Mouse (Mus musculus) liver, embryonic 18 days (tissue): Measurements from ENCODE around the gene Olfr965. TPM values are rescaled to one million over a fixed set of nuclear protein-coding genes. Genes with fewer than 3 reads are reported as not detected.

Source experiments
- polyA plus RNA-seq: library from polyadenylated mRNA; depleted of rRNA; stranded (reverse); fragments of >200 nt; gene quantifications from 2 replicates; pipeline ENCODE4 v1.2.3, GENCODE M21; 2012; rRNA removed

The Olfr965 gene
- not detected in 2 replicates for polyA plus RNA-seq

GRCm38 (mm10) chr9:39711053-39711452, at the start of gene Olfr965:
Olfr965 (plus strand) TSS chr9:39711353.

GRCm38 (mm10) chr9:39666905-39667304, 44.2 kb upstream of the Olfr965 start, which contains the start of gene Olfr963:
Olfr963 (plus strand) TSS chr9:39667205.

GRCm38 (mm10) chr9:39707017-39707416, 4.1 kb upstream of the Olfr965 start, which contains the start of gene Olfr149:
Olfr149 (minus strand) TSS chr9:39707117.

GRCm38 (mm10) chr9:39730678-39731077, 19.5 kb downstream of the Olfr965 start, which contains the start of gene Olfr150:
Olfr150 (plus strand) TSS chr9:39730978.

GRCm38 (mm10) chr9:39745949-39746348, 34.8 kb downstream of the Olfr965 start, which contains the start of gene Olfr967:
Olfr967 (plus strand) TSS chr9:39746249.

Other genes with a start within 250 kb of the Olfr965 start
- gene Olfr955, start 239.4 kb upstream of the Olfr965 start, polyA plus RNA-seq = not detected in 2 replicates
- gene Olfr44, start 217.4 kb upstream of the Olfr965 start, polyA plus RNA-seq = not detected in 2 replicates
- gene Olfr957, start 195.5 kb upstream of the Olfr965 start, polyA plus RNA-seq = not detected in 2 replicates
- not detected in 2 replicates for gene Olfr958, start 157.3 kb upstream of the Olfr965 start, polyA plus RNA-seq
- not detected in 2 replicates for gene Olfr959, start 135.8 kb upstream of the Olfr965 start, polyA plus RNA-seq
- gene AW551984, start 107.0 kb upstream of the Olfr965 start, polyA plus RNA-seq = 0.91 and 1.0 TPM in 2 replicates
- not detected in 2 replicates for gene Olfr148, start 100.7 kb upstream of the Olfr965 start, polyA plus RNA-seq
- not detected in 2 replicates for gene Olfr960, start 90.0 kb upstream of the Olfr965 start, polyA plus RNA-seq
- not detected in 2 replicates for gene Olfr961, start 66.3 kb upstream of the Olfr965 start, polyA plus RNA-seq
- not detected in 2 replicates for gene Olfr963, start 44.1 kb upstream of the Olfr965 start, polyA plus RNA-seq
- not detected in 2 replicates for gene Olfr149, start 4.2 kb upstream of the Olfr965 start, polyA plus RNA-seq
- gene Olfr150, start 19.6 kb downstream of the Olfr965 start, polyA plus RNA-seq = not detected in 2 replicates
- not detected in 2 replicates for gene Olfr967, start 34.9 kb downstream of the Olfr965 start, polyA plus RNA-seq
- not detected in 2 replicates for gene Olfr968, start 71.9 kb downstream of the Olfr965 start, polyA plus RNA-seq
- gene Olfr969, start 79.6 kb downstream of the Olfr965 start, polyA plus RNA-seq = not detected in 2 replicates
- gene Olfr970, start 97.5 kb downstream of the Olfr965 start, polyA plus RNA-seq = not detected in 2 replicates
- gene Olfr971, start 125.5 kb downstream of the Olfr965 start, polyA plus RNA-seq = not detected in 2 replicates
- not detected in 2 replicates for gene Olfr972, start 155.1 kb downstream of the Olfr965 start, polyA plus RNA-seq
- gene Olfr229, start 196.0 kb downstream of the Olfr965 start, polyA plus RNA-seq = not detected in 2 replicates
- not detected in 2 replicates for gene Olfr974, start 226.1 kb downstream of the Olfr965 start, polyA plus RNA-seq
- not detected in 2 replicates for gene Olfr975, start 240.7 kb downstream of the Olfr965 start, polyA plus RNA-seq
- not detected in 2 replicates for gene Olfr976, start 249.8 kb downstream of the Olfr965 start, polyA plus RNA-seq